Mouse (Mus musculus) T-helper 1 cell (primary cell): ENCODE measurements at regions not wholly inside any gene's neighbourhood (a gene's known extent, or its start where the extent isn't known, plus 50 kb on each side); places are given as distances from the start of the nearest gene placed in this dataset.

Experiments
- in situ Hi-C: fragments of 300-600 bp; cut with MboI, MseI; formaldehyde crosslinking; loops from one replicate; pipeline ENCODE4 v1.15.1; 2025; ENCODE audit warnings: high pct_unique_total_duplicates

DNA sequence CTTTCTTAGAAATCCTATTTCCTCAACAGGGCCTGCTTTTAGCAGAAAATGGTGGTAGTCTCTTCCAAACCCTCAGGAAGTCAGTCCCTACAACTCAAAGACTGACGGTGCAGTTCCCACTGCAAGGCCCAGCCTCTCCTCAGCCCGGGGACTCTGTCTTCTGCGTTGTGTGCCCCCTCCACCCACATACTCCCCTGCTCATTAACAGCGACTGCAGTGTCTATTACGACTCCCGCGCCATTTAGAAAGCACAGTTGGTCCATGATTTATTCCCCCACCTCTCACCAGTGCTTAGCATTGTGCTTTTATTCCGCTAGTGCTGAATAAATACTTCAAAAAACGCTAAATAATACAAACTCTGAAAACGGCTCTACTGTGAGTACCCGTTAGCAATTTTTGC, 230.9 kb upstream of the Hes1 start:
- in situ Hi-C loops = loop anchor here (10.0 kb wide), 1 partner anchor 232 kb away; the partner anchor contains the start of gene Hes1

GRCm38 (mm10) chr16:29833875-29834274, 230.3 kb upstream of the Hes1 start:
- in situ Hi-C loops = loop anchor here (10.0 kb wide), 1 partner anchor 231 kb away; the partner anchor contains the start of gene Hes1

DNA sequence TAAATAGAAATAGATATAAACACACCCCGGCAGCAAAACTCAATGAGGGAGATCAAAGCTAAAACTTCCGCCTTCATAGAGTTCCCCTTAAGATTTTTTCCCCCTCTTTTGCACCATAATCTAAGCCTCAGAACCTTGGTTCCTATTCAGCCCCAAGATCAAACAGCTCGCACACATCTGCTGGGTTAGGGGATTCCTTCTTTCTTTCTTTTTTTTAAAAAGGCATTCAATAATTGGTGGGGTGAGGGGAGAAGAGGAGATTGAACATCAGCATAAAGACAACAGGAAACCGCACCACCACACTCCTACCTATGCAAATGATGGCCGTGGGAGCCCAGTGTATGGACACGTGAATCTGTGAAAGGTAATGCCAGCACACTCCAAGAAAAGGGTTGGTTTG, 229.5 kb upstream of the Hes1 start:
- in situ Hi-C loops = loop anchor here (10.0 kb wide), 1 partner anchor 230 kb away; the partner anchor contains the start of gene Hes1

GRCm38 (mm10) chr16:29837025-29837629, 227.1 kb upstream of the Hes1 start:
- in situ Hi-C loops = loop anchor here (10.0 kb wide), 1 partner anchor 228 kb away; the partner anchor contains the start of gene Hes1

DNA sequence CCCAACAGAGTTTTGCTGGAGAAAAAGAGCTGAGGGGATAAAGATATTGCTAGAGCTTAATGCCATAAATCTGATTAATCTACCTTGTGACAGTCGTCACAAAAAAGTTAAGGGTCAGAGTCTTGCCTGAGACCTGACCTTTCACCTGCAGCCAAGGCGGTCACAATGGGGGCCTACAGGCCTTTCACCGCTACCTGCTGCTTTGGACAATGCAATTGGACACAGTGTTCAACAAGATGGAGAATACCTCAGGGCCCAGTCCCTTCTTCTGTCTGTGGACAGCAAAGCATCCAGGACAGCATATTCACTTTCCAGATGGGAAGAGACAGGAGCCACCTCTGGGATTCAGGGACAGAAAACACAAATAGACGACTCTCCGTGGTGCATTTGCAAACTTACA, 226.3 kb upstream of the Hes1 start:
- in situ Hi-C loops = loop anchor here (10.0 kb wide), 1 partner anchor 227 kb away; the partner anchor contains the start of gene Hes1

DNA sequence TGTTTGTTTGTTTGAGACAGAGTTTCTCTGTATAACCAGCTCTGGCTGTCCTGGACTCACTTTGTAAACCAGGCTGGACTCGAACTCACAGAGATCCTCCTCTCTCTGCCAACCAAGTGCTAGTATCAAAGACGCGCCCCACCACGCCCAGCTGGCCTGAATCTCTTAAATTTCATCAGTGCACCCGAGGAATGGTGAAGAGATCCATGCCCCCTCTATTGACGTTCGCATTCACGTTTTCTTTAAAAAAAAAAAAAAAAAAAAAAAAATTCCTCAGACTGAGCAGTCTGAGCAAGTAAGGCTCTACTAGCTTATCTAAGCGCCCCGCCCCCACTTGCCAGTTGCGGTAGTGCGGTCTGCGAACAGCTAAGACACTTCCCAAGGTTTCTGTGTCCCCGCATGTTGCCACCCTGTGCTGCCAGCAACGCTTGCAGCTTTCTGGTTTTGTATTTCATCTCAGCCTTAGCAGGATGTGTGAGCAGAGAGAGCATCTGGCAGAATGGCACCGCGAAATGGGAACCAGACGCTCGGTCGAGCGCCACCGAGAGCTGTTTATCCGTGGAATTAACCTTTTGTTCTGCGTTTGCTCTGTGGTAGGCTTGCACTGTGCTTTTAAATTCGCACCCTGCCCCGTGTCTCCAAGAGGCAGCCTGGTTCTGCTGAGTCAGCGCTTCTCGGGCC, 225.1 kb upstream of the Hes1 start:
- in situ Hi-C loops = loop anchor here (10.0 kb wide), 1 partner anchor 226 kb away; the partner anchor contains the start of gene Hes1

- in situ Hi-C loops = loop anchor here (10.0 kb wide), 1 partner anchor 225 kb away; the partner anchor contains the start of gene Hes1
Observed at GRCm38 (mm10) chr16:29839662-29840001, 224.6 kb upstream of the Hes1 start.

GRCm38 (mm10) chr16:29840412-29840811, 223.8 kb upstream of the Hes1 start:
- in situ Hi-C loops = no loop called here

DNA sequence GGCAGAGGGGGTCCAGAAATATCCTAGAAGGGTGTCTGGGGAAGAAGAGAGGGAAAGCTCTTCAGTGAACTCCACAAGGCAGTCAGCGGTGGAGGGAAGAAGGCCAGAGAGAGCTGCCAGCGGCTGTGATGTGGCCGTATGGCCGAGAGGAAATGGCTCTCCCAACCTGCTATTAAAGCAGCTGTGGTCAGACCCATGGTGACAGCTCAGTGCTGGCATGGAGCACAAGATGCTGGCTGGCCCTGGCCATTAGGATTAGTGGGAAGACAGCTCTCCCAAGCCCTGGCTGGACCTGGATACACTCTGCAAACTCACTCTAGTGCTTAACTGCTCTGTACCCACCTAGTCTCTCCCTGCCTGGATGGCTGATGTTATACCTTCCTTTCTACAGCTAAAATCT, 223.1 kb upstream of the Hes1 start:
- in situ Hi-C loops = no loop called here

DNA sequence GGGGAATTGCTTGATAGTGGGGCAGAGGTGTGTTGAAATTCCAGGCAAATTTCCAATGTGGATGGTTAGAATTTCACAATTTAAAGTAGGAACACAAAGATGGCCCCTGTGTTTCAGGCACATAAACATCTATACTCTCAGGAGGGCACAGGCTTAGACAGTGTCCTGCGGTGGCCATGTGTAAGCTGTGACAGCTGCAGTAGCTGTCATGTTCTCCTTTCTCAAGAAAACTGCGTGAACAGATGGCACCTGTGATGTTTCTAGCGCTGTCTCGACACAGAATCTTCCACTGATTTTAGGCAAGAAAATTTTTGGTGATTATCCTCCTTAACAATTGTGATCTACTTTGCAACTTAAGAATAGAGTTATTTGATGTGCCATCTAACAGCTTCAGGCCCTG, 222.1 kb upstream of the Hes1 start:
- in situ Hi-C loops = no loop called here

GRCm38 (mm10) chr16:29843490-29843889, 220.7 kb upstream of the Hes1 start:
- in situ Hi-C loops = no loop called here

GRCm38 (mm10) chr16:29844706-29845596, 219.2 kb upstream of the Hes1 start:
- in situ Hi-C loops = no loop called here

- in situ Hi-C loops = no loop called here
Observed at GRCm38 (mm10) chr16:29845597-29845986, 218.6 kb upstream of the Hes1 start.

DNA sequence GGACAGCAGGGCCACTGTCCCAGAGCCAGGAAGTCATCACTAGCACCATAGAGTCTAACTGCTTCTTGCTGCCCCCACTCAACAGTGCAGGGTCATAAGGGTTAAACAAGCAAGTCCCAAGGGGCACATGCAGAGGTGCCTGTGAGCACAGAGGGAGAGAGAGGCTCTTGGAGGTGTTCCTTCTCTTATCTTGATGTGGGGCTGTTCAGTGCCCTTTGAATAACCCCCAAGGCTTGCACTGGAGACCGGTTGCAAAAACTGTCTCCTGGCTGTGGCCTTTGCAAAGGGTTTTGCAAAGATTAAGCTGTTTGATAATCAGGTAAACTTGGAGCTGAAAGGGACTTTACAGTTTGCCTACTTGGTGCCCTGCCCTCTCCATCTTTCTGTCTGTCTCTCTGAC, 217.1 kb upstream of the Hes1 start:
- in situ Hi-C loops = no loop called here

GRCm38 (mm10) chr16:29847734-29848133, 216.4 kb upstream of the Hes1 start:
- in situ Hi-C loops = no loop called here

DNA sequence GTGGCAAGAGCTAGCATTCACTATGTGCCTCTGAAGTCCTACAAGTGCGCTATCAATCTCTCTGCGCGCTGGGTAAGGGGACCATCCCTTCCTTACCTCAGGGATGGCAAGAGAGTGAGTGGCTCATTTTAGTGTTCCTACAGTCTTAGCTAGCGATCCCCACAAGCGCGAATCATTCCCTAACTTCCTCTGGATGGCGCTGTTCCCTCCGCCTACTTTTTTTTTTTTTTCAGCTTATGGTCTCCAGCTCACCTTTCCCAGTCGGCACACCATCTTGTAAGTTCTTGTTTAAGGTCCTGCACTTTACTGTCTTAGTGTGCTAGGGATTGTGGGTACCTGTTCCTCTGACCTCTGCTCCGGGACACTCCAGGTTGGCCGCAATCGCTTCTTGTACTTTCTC, 215.7 kb upstream of the Hes1 start:
- in situ Hi-C loops = no loop called here

GRCm38 (mm10) chr16:29849511-29849910, 214.7 kb upstream of the Hes1 start:
- in situ Hi-C loops = no loop called here

DNA sequence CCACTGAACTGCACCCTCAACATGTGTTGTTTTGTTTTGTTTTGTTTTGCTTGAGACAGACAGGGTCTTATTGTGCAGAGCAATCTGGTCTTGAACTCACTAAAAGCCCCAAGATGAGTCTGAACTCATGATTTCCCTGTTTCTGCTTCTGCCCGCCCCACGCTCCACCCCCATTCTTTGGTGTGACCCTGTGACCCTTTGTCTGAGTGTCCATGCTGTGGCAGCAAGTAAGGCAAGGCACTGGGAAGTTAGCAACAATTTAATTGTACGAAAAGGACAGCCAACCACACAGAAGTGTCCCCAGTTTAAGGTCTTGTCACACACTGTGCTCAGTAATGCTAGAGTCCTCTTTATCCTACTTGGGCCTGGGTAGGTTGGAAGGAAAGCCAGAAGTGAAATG, 213.6 kb upstream of the Hes1 start:
- in situ Hi-C loops = no loop called here

DNA sequence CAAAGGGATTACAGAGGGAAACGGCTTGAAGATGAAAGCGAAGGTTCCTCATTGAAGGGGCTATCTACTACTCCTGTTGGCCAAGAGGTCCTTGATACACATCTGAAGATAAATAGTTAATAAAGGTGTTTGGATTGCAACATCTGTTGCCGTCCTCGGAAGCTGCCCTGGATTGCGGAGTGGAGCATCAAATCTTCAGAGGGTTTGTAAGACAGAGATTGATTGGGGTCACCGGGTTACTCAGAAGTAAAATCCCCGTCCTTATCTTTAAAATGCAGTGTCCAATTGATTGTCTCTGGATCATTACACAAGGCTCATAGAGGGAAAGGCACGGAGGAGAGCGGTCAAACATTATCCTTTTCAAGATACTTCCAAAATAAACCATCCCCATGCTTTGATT, 212.4 kb upstream of the Hes1 start:
- in situ Hi-C loops = no loop called here

- in situ Hi-C loops = no loop called here
Observed at GRCm38 (mm10) chr16:29854805-29855565, 209.2 kb upstream of the Hes1 start.

GRCm38 (mm10) chr16:29856545-29856944, 207.6 kb upstream of the Hes1 start:
- in situ Hi-C loops = no loop called here
